Mouse (Mus musculus): ENCODE results near the gene Pgr. TPM values are rescaled to one million over a fixed set of nuclear protein-coding genes. Genes with fewer than 3 reads are reported as not detected.

Pgr gene
- total RNA-seq, 1 experiment from 2014 or later, result 2.2 TPM

- ATAC-seq (replicated peaks in 1 of 2; ENCODE audit: insufficient read depth in 1 of 2, low FRiP score in 2 of 2, low TSS enrichment in 1 of 2, low read depth in 1 of 2, poor library complexity in 2 of 2, severe bottlenecking in 2 of 2), result no peak
These were observed 115.5 kb downstream of the Pgr start for GRCm38 (mm10) chr9:9015108-9015507.

Other genes starting within 250 kb of the Pgr start
- gene Gm16485, start 72.0 kb downstream of the Pgr start, total RNA-seq (2017), result 0.50 TPM in 1 of 2 replicates, not detected in the other